Mouse (Mus musculus) lung, embryonic 16.5 days (tissue): Measurements from ENCODE around the gene Nsmce4a. TPM values are rescaled to one million over a fixed set of nuclear protein-coding genes. Genes with fewer than 3 reads are reported as not detected.

Source experiments
- ATAC-seq: fragments of 200-750 bp; cut with Nextera tagmentation; 2 replicates; pipeline ENCODE4 v1.8.0; 2017; ENCODE audit warnings: low read depth, mild to moderate bottlenecking, moderate library complexity
- H3K27ac ChIP-seq: fragments of 300-500 bp; sonication (generic); 2 replicates; pipeline ENCODE4 v1.5.1; 2014; ENCODE audit warnings: mild to moderate bottlenecking, control low read depth, low read length
- H3K27me3 ChIP-seq: fragments of 300-500 bp; sonication (generic); 2 replicates; pipeline ENCODE4 v1.6.1; 2014; ENCODE audit warnings: low read depth, low read length, mixed read lengths; ENCODE audit not compliant: control insufficient read depth, insufficient read depth
- H3K36me3 ChIP-seq: fragments of 300-500 bp; sonication (generic); 2 replicates; pipeline ENCODE4 v1.6.1; 2014; ENCODE audit warnings: low read length; ENCODE audit not compliant: control insufficient read depth, insufficient read depth
- H3K4me1 ChIP-seq: fragments of 300-500 bp; sonication (generic); replicated peaks from 2 replicates; pipeline ENCODE4 v1.6.1; 2014; ENCODE audit warnings: low read length, mixed read lengths; ENCODE audit not compliant: control insufficient read depth, insufficient read depth
- H3K4me2 ChIP-seq: fragments of 300-500 bp; sonication (generic); 2 replicates; pipeline ENCODE4 v1.6.1; 2014; ENCODE audit warnings: low read depth, low read length, control low read depth
- H3K4me3 ChIP-seq: fragments of 300-500 bp; sonication (generic); 2 replicates; pipeline ENCODE4 v1.5.1; 2014; ENCODE audit warnings: mild to moderate bottlenecking, low read length, control low read depth
- H3K9ac ChIP-seq: fragments of 300-500 bp; sonication (generic); 2 replicates; pipeline ENCODE4 v1.6.1; 2014; ENCODE audit warnings: low read length, control low read depth
- H3K9me3 ChIP-seq: fragments of 300-500 bp; sonication (generic); 2 replicates; pipeline ENCODE4 v1.6.1; 2016; ENCODE audit warnings: low read length; ENCODE audit not compliant: control insufficient read depth
- WGBS: fragments of 180-500 bp; shearing (Covaris S2); extraction: QIAGEN DNeasy Blood & Tissue Kit; methylation state at CpG from one replicate; pipeline ENCODE4 v1.1.7; 2014; 5-methylcytosine and 5-hydroxymethylcytosine counted together
- polyA plus RNA-seq: library from polyadenylated mRNA; unstranded; fragments of >200 nt; fragmentation: Nextera tagmentation; extraction: Ambion mirVana; gene quantifications from 2 replicates; pipeline ENCODE4 v1.2.1, GENCODE M21; 2015

Nsmce4a gene
- polyA plus RNA-seq, 1 experiment from 2014 or later, result 141 TPM

- no peak overlapping the region for H3K9ac ChIP-seq
- H3K27ac ChIP-seq, result peak overlapping the region; percentile 30; the same call in 1 of the 2 replicates
- peaks cover 5% of the 10 kb centered on the region for H3K4me1 ChIP-seq
- no peak overlapping the region for H3K4me2 ChIP-seq
- no peaks in the 10 kb centered on the region for H3K9me3 ChIP-seq
- H3K36me3 ChIP-seq, result no peaks in the 10 kb centered on the region
- 49% methylated on average over 13 of the region's 13 CpGs for WGBS
- ATAC-seq, result peak; percentile 63; the same call in 1 of the 2 replicates
- H3K27me3 ChIP-seq, result no peaks in the 10 kb centered on the region
- H3K4me3 ChIP-seq, result no peak overlapping the region
Observed at GRCm38 (mm10) chr7:130590081-130590828, 17.3 kb upstream of the Nsmce4a start.

DNA sequence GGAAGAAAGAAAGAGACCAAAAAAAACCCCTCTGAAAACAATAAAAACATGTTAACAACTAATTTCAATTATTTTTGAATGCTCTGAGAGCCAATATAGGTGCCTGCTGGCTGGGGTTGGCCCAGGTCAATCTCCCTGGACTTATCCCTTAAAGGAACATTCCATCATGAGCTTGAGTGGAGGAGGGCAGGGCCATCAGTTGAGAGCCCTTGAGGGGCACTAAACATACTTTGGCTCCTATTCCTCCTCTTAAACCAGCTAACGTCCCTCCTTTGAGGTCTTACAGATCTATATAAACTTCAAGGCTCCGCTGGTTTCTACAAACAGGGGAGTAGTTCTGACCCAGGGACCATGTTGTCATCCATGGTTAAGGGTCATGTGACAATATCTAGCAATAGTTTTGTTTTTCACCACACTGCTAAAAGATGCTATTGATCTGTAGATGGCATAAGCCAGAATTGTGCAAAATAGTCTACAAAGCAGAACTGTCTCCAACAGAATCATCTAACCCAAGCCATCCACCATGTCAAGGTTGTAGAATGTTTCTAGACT is 13.7 kb upstream of the Nsmce4a start:
- Histone ChIP-seq H3K9ac (no peak overlapping the region), H3K27me3 (no peaks in the 10 kb centered on the region), H3K27ac (no peak overlapping the region), H3K36me3 (no peaks in the 10 kb centered on the region), H3K4me3 (no peak overlapping the region), H3K9me3 (no peaks in the 10 kb centered on the region), H3K4me1 (peaks cover 5% of the 10 kb centered on the region), H3K4me2 (no peak overlapping the region)
- WGBS, result 49% methylated on average over 2 of the region's 2 CpGs
- ATAC-seq, result peak; percentile 80; the same call in 1 of the 2 replicates

GRCm38 (mm10) chr7:130578607-130579006 is 5.7 kb upstream of the Nsmce4a start:
- H3K9me3 ChIP-seq, result no peaks in the 10 kb centered on the region
- H3K27ac ChIP-seq, result 0 out of 2 replicates have a peak overlapping the region, but pooled peaks have one; percentile 80
- ATAC-seq, result 0 out of 2 replicates have a peak, but pooled peaks have one; percentile 28
- H3K4me2 ChIP-seq, result no peak overlapping the region
- H3K27me3 ChIP-seq, result no peaks in the 10 kb centered on the region
- peaks cover 19% of the 10 kb centered on the region for H3K4me1 ChIP-seq
- H3K36me3 ChIP-seq, result no peaks in the 10 kb centered on the region
- 47% methylated on average over 5 of the region's 5 CpGs for WGBS
- H3K9ac ChIP-seq, result no peak overlapping the region
- no peak overlapping the region for H3K4me3 ChIP-seq

DNA sequence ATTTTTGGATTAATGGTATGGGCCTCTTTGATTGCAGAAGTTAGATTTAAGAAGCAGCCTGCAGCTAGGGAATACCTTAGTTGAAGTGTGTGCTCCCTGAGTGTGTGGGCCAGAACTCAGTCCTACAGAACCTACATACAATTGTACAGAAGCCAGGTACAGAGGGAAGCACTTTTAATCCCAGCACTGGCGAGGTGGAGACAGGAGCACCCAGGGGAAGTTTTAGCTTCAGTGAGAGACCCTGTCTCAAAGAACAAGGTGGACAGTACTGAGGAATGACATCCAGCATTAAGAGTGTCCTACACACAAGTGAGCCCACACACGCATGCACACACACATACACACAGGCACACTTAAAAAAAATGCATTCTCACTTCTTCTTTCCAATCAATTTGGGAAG is 5.1 kb upstream of the Nsmce4a start:
- Histone ChIP-seq H3K4me3 (no peak overlapping the region), H3K4me1 (peaks cover 19% of the 10 kb centered on the region), H3K36me3 (no peaks in the 10 kb centered on the region), H3K27me3 (no peaks in the 10 kb centered on the region), H3K4me2 (peak overlapping the region; percentile 60), H3K27ac (peak overlapping the region; percentile 80), H3K9me3 (no peaks in the 10 kb centered on the region), H3K9ac (no peak overlapping the region)
- 78% methylated on average over 2 of the region's 2 CpGs for WGBS
- peak; percentile 8; the same call in 1 of the 2 replicates for ATAC-seq

DNA sequence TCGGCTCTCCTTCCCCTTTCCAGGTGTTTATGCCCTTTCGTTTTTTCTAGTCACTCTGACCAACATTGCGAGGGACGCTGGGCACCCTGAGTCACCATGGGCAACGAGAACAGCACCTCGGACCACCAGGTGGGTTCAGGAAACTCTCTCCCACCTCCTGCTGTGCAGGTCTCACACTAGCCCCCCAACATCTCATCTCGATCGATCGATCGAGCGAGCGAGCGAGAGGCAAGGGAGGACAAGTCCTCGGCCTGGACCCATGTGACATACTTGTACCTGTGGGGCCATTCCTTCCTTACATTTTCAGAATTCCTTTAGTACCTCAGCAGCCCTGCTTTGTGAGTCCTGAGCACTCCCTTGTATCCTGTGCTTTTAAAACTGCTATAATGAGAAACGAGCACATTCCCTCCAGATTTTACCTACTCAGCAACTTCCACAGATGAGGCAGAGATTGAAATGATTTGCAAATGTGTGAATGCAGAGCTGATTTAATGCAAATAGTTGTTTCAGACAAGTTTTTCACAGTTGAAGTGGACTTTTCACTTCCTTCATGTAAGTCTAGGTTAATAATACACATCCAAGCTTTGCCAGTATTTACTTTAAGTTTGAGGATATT is 4.6 kb upstream of the Nsmce4a start, which contains the start of gene Tacc2:
Gene Tacc2 (plus strand): TSS at position 51 of the 616 bp plus-strand sequence.
- no peaks in the 10 kb centered on the region for H3K27me3 ChIP-seq
- no peaks in the 10 kb centered on the region for H3K36me3 ChIP-seq
- peak within 1 kb of the TSS; percentile 60 for H3K4me2 ChIP-seq
- peak within 1 kb of the TSS; percentile 80 for H3K27ac ChIP-seq
- ATAC-seq, result peak; percentile 64
- H3K4me1 ChIP-seq, result peaks cover 19% of the 10 kb centered on the region
- H3K4me3 ChIP-seq, result peak within 1 kb of the TSS; percentile 43
- no peaks in the 10 kb centered on the region for H3K9me3 ChIP-seq
- 18% methylated on average over 15 of the region's 15 CpGs for WGBS
- peak within 1 kb of the TSS; percentile 63 for H3K9ac ChIP-seq

DNA sequence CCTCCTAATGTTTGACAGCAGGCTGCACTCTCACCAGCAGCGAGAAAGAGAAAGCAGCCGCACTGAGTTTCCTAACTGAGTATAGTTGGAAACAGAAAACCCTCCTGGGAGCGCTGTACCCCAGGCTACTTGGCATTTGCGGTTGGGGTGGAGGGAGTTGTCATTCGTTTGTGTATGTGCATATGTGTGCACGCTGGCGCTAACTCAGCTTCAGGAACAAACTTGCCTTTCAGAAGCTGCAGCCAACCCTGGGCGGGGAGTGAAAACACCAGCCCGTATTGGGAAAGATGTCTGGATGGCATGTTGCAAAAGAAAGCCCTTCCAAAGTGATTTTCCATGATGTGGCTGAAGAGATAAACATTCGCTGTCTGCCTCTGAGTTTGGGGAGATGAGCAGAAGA is 4.1 kb upstream of the Nsmce4a start:
- peaks cover 19% of the 10 kb centered on the region for H3K4me1 ChIP-seq
- no peaks in the 10 kb centered on the region for H3K27me3 ChIP-seq
- peak overlapping the region; percentile 63 for H3K9ac ChIP-seq
- peak overlapping the region; percentile 60 for H3K4me2 ChIP-seq
- 5% methylated on average over 10 of the region's 10 CpGs for WGBS
- H3K27ac ChIP-seq, result peak overlapping the region; percentile 80
- H3K36me3 ChIP-seq, result no peaks in the 10 kb centered on the region
- H3K9me3 ChIP-seq, result no peaks in the 10 kb centered on the region
- peak; percentile 55 for ATAC-seq
- peak overlapping the region; percentile 43 for H3K4me3 ChIP-seq

- ATAC-seq, result peak; percentile 50
- H3K4me2 ChIP-seq, result peak overlapping the region; percentile 0; the same call in 1 of the 2 replicates
- H3K9me3 ChIP-seq, result no peaks in the 10 kb centered on the region
- H3K4me3 ChIP-seq, result no peak overlapping the region
- H3K27me3 ChIP-seq, result no peaks in the 10 kb centered on the region
- H3K9ac ChIP-seq, result no peak overlapping the region
- peaks cover 19% of the 10 kb centered on the region for H3K4me1 ChIP-seq
- WGBS, result 31% methylated on average over 13 of the region's 13 CpGs
- H3K27ac ChIP-seq, result peak overlapping the region; percentile 47
- H3K36me3 ChIP-seq, result no peaks in the 10 kb centered on the region
Observed at GRCm38 (mm10) chr7:130574211-130574991, 1.5 kb upstream of the Nsmce4a start.

DNA sequence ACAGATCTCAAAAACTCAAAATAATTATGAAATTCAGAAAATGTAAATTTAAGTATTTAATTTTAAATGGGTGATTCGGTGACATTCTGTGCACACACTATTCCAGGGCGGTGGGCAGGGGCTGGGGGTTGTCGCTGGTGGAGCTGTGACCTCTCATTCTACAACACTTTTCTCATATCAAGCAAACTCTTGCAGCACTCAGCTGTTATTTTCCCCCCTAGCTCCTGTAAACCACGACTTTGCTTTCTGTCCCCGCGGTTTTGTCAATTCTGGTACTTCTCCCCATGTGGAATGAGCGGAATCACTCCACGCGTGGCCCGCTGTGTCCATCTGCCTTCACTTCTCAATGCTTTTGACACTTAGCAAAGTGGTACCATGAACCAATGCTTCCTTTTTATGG is 828 bp upstream of the Nsmce4a start:
- peaks cover 15% of the 10 kb centered on the region for H3K4me1 ChIP-seq
- H3K36me3 ChIP-seq, result no peaks in the 10 kb centered on the region
- H3K27me3 ChIP-seq, result no peaks in the 10 kb centered on the region
- 91% methylated on average over 10 of the region's 10 CpGs for WGBS
- no peak overlapping the region for H3K4me2 ChIP-seq
- H3K4me3 ChIP-seq, result no peak overlapping the region
- H3K9me3 ChIP-seq, result no peaks in the 10 kb centered on the region
- peak overlapping the region; percentile 47 for H3K27ac ChIP-seq
- no peak for ATAC-seq
- no peak overlapping the region for H3K9ac ChIP-seq
